Mouse (Mus musculus): Measurements from ENCODE around the gene Ankrd11.

DNA sequence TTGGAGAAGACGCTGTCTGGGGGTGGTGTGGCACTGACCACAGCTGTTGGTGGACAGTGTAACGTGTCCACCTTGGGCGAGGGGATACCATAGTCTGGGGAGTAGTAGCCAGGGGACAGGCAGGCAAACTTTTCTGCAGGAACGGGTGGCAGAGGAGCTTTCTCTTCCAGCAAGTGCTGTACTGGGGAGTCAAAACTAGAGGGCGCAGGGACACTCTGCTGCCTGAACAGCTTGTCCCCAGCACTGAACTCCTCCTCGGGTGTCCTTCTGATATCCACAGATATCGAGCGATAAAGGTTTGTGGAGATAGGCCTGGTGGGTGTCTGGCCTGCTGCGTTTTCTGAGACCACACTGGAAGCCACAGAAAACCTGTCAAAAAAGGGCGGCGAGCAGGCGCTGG is 150.6 kb downstream of the Ankrd11 start:
- TF ChIP-seq CTCF (IDR thresholded peaks at IDR 0.05; ENCODE audit: low read depth): no peak
- no peak for TF ChIP-seq EP300 (IDR thresholded peaks at IDR 0.05; ENCODE audit: low read depth)

All from heart, postnatal 0 days (tissue).